8 mouse cellular contexts compared by ENCODE assay signal in genomic region chr10:22272914-22273683, GRCm38 (mm10).
DNase-seq lines count a peak whose midpoint lies in the region; ATAC-seq lines count a peak whose summit lies in the region.
"Not testable (repeated sequence)": the region's sequence is repeated elsewhere in the genome, so short reads cannot be mapped to it uniquely, and the experiment has no call there.

No protein-coding gene starts in this region.

- not testable (repeated sequence) for H3K9me3 ChIP-seq in embryonic facial prominence, embryonic 10.5 days; hindbrain, embryonic 15.5 days; lung, embryonic 15.5 days; stomach, embryonic 14.5 days (ENCODE audit: control insufficient read depth, low read depth, low read length)

- H3K4me2 ChIP-seq in hindbrain, embryonic 15.5 days, result peak overlapping the region; percentile 98
- H3K4me2 ChIP-seq in lung, embryonic 15.5 days, result peak overlapping the region; percentile 95
- H3K4me2 ChIP-seq in stomach, embryonic 14.5 days (replicated peaks; ENCODE audit: low read depth, low read length), result peak overlapping the region; percentile 89

- 3% methylated on average over 37 of the region's 37 CpGs for WGBS in embryonic facial prominence, embryonic 10.5 days
- WGBS in hindbrain, embryonic 15.5 days, result 1% methylated on average over 37 of the region's 37 CpGs
- 2% methylated on average over 37 of the region's 37 CpGs for whole genome bisulfite sequencing in lung, embryonic 15.5 days
- 1% methylated on average over 35 of the region's 37 CpGs for WGBS in stomach, embryonic 14.5 days

- H3K36me3 ChIP-seq in embryonic facial prominence, embryonic 10.5 days (replicated peaks); hindbrain, embryonic 15.5 days; lung, embryonic 15.5 days; stomach, embryonic 14.5 days (ENCODE audit: control insufficient read depth, insufficient read depth, low read length): not testable (repeated sequence)

- H3K4me3 ChIP-seq in embryonic facial prominence, embryonic 10.5 days, result peak overlapping the region; percentile 63
- H3K4me3 ChIP-seq in hindbrain, embryonic 15.5 days, result peak overlapping the region; percentile 44
- peak overlapping the region; percentile 53 for H3K4me3 ChIP-seq in lung, embryonic 15.5 days
- peak overlapping the region; percentile 47 for H3K4me3 ChIP-seq in stomach, embryonic 14.5 days (ENCODE audit: low read depth, low read length)

- peak; percentile 79 for ATAC-seq in granulocyte monocyte progenitor cell, adult 5-6 weeks (replicated peaks; ENCODE audit: poor library complexity, severe bottlenecking)
- peak; percentile 62; the same call in 1 of the 2 replicates for ATAC-seq in hindbrain, embryonic 15.5 days (ENCODE audit: low FRiP score, low read depth)
- peak; percentile 81 for ATAC-seq in lung, embryonic 15.5 days (ENCODE audit: borderline replicate concordance, extremely low read depth, low FRiP score, low TSS enrichment)
- ATAC-seq in monocyte, adult 5-6 weeks (replicated peaks; ENCODE audit: insufficient number of reproducible peaks, low FRiP score, low TSS enrichment, poor library complexity, severe bottlenecking), result 0 out of 2 replicates have a peak, but pooled peaks have one; percentile 34
- ATAC-seq in stomach, embryonic 14.5 days (ENCODE audit: insufficient number of reproducible peaks, insufficient read depth, low FRiP score, low read depth), result not testable (repeated sequence)

- peaks cover 16% of the 10 kb centered on the region; the same call in 1 of the 2 replicates for H3K4me1 ChIP-seq in embryonic facial prominence, embryonic 10.5 days
- H3K4me1 ChIP-seq in hindbrain, embryonic 15.5 days (replicated peaks), result peaks cover 16% of the 10 kb centered on the region
- H3K4me1 ChIP-seq in lung, embryonic 15.5 days; stomach, embryonic 14.5 days (ENCODE audit: control insufficient read depth, insufficient read depth, low read length): not testable (repeated sequence)

- not testable (repeated sequence) for H3K9ac ChIP-seq in hindbrain, embryonic 15.5 days; stomach, embryonic 14.5 days (replicated peaks; ENCODE audit: low read depth, low read length)
- H3K9ac ChIP-seq in lung, embryonic 15.5 days, result peak overlapping the region; percentile 36; the same call in 1 of the 2 replicates

- DNase-seq in ZHBTc4 (ENCODE audit: low read depth, low spot score), result peak; percentile 25
- DNase-seq in embryonic facial prominence, embryonic 10.5 days (ENCODE audit: low spot score), result peak; percentile 36
- peak; percentile 26 to 40 for DNase-seq in kidney, postnatal 4 days

- peaks cover 26% of the 10 kb centered on the region for H3K27me3 ChIP-seq in embryonic facial prominence, embryonic 10.5 days (replicated peaks; ENCODE audit: low read depth, poor library complexity, severe bottlenecking)
- H3K27me3 ChIP-seq in hindbrain, embryonic 15.5 days, result peaks cover 16% of the 10 kb centered on the region; the same call in 1 of the 2 replicates
- not testable (repeated sequence) for H3K27me3 ChIP-seq in lung, embryonic 15.5 days; stomach, embryonic 14.5 days (ENCODE audit: control insufficient read depth, insufficient read depth, low read length)

- not testable (repeated sequence) for H3K27ac ChIP-seq in embryonic facial prominence, embryonic 10.5 days (replicated peaks); hindbrain, embryonic 15.5 days (replicated peaks); lung, embryonic 15.5 days; stomach, embryonic 14.5 days (ENCODE audit: low read length)
